Mouse (Mus musculus): ENCODE measurements around the gene Sox5. TPM values are rescaled to one million over a fixed set of nuclear protein-coding genes. Genes with fewer than 3 reads are reported as not detected.

Sox5 gene
- polyA plus RNA-seq, 1 experiment from 2014 or later: 49.3 TPM

GRCm38 (mm10) chr6:144181083-144181866 lies 600.5 kb downstream of the Sox5 start:
- Histone ChIP-seq H3K9ac (peak overlapping the region; percentile 31; the same call in 1 of the 2 replicates), H3K9me3 (no peaks in the 10 kb centered on the region), H3K4me2 (peak overlapping the region; percentile 42), H3K4me1 (peaks cover 8% of the 10 kb centered on the region), H3K27ac (peak overlapping the region; percentile 61; the same call in 1 of the 2 replicates), H3K4me3 (peak overlapping the region; percentile 23), H3K27me3 (replicated peaks) (no peaks in the 10 kb centered on the region), H3K36me3 (replicated peaks) (no peaks in the 10 kb centered on the region)
- WGBS: 35% methylated on average over 12 of the region's 12 CpGs
- ATAC-seq (replicated peaks): no peak

- ATAC-seq (replicated peaks): no peak
- H3K27ac ChIP-seq: no peak overlapping the region
- H3K36me3 ChIP-seq (replicated peaks): no peaks in the 10 kb centered on the region
- peaks cover 11% of the 10 kb centered on the region for H3K4me1 ChIP-seq
- no peaks in the 10 kb centered on the region for H3K27me3 ChIP-seq (replicated peaks)
- no peaks in the 10 kb centered on the region for H3K9me3 ChIP-seq
- H3K9ac ChIP-seq: no peak overlapping the region
- WGBS: 81% methylated on average over 3 of the region's 3 CpGs
- H3K4me2 ChIP-seq: no peak overlapping the region
- no peak overlapping the region for H3K4me3 ChIP-seq
These were observed 602.7 kb downstream of the Sox5 start for GRCm38 (mm10) chr6:144179111-144179510.

GRCm38 (mm10) chr6:144176674-144177073 lies 605.1 kb downstream of the Sox5 start:
- Histone ChIP-seq H3K27ac (no peak overlapping the region), H3K4me3 (no peak overlapping the region), H3K9ac (no peak overlapping the region), H3K9me3 (no peaks in the 10 kb centered on the region), H3K27me3 (replicated peaks) (no peaks in the 10 kb centered on the region), H3K36me3 (replicated peaks) (no peaks in the 10 kb centered on the region), H3K4me2 (no peak overlapping the region), H3K4me1 (peaks cover 13% of the 10 kb centered on the region)
- 88% methylated on average over 5 of the region's 5 CpGs for WGBS
- no peak for ATAC-seq (replicated peaks)

- Histone ChIP-seq H3K9me3 (no peaks in the 10 kb centered on the region), H3K4me2 (no peak overlapping the region), H3K27me3 (replicated peaks) (no peaks in the 10 kb centered on the region), H3K4me3 (no peak overlapping the region), H3K36me3 (replicated peaks) (no peaks in the 10 kb centered on the region), H3K4me1 (0 out of 2 replicates have a peak, but pooled peaks cover 4% of the 10 kb centered on the region), H3K9ac (no peak overlapping the region), H3K27ac (no peak overlapping the region)
- ATAC-seq (replicated peaks): no peak
- 94% methylated on average over 3 of the region's 3 CpGs for WGBS
These were observed 606.2 kb downstream of the Sox5 start for GRCm38 (mm10) chr6:144175590-144175989.

DNA sequence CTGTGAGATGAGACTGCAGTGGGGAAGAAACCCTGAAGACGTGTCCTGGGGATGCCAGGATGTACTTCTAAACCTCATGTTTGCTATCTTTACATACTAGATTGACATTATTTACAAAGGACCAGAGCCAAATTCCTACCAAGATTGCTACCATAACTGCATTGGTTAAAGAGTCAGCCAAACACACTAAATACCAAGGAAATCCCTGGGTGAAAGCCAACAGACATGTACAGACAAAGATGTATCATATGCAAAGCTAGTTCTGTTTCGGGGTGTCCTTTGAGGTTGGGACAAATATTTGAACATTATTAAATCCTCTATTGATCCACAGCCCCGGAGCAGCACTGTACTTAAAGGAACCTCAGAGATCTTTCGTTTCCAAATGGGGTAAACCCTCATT lies 611.2 kb downstream of the Sox5 start:
- ATAC-seq (replicated peaks): no peak
- Histone ChIP-seq H3K27ac (no peak overlapping the region), H3K9ac (no peak overlapping the region), H3K9me3 (no peaks in the 10 kb centered on the region), H3K4me2 (no peak overlapping the region), H3K36me3 (replicated peaks) (no peaks in the 10 kb centered on the region), H3K4me1 (peaks cover 18% of the 10 kb centered on the region), H3K27me3 (replicated peaks) (no peaks in the 10 kb centered on the region), H3K4me3 (no peak overlapping the region)
- WGBS: 74% methylated on average over 4 of the region's 4 CpGs

DNA sequence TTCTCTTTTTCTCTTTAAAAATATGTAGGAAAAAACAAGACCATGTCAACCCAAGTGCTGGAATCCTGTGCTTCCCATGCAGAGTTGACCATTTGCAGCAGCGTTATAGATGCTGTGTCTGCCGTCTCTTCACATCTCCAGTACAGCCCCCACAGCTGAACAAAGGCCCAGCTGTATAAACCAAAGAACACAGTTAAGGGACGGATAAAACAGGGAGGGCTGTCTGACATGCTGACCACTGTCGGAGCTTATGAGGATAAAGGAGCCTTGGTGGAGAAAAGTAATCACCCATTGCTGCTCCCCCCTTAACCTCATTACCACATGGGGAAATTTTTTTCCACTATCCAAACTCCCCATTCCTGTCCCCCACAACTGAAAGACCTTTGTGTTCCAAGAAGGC lies 612.0 kb downstream of the Sox5 start:
- H3K4me2 ChIP-seq: no peak overlapping the region
- no peaks in the 10 kb centered on the region for H3K9me3 ChIP-seq
- no peak overlapping the region for H3K9ac ChIP-seq
- H3K27ac ChIP-seq: no peak overlapping the region
- WGBS: 23% methylated on average over 4 of the region's 4 CpGs
- ATAC-seq (replicated peaks): no peak
- no peaks in the 10 kb centered on the region for H3K36me3 ChIP-seq (replicated peaks)
- H3K4me1 ChIP-seq: peaks cover 18% of the 10 kb centered on the region
- no peaks in the 10 kb centered on the region for H3K27me3 ChIP-seq (replicated peaks)
- no peak overlapping the region for H3K4me3 ChIP-seq

DNA sequence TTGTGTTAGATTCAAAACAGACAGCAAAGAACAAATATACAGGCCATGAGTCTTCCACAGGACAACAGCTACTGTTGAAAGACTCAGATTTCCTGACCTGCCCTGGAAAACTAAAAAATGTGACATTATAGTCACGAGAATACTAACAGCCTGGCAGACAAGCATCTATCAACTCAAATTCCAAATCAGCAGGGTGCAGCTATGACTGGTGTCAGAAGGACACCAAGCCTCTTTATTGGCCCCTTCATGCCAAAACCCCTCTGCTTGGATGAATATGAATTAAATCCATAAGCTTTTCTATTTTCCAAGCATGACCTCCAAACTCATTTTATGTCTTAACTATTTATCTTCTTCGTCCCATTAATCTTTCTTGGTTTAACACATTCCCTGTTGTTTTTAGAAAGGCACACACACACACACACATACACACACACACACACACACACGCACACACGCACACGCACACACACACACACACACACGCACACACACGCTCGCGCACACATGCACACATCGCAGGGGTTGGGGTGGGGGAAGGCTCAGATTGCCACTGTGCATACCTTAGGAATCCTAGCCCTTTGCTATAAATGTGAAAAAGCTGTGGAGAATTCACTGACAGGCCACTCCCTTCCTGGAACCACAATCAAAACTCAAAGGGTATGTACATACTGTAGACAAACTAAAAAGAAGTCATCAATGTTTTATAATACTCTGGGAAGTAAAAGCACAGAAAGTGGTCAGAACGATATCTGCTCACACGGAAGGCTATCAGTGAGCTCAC lies 612.9 kb downstream of the Sox5 start:
- no peaks in the 10 kb centered on the region for H3K36me3 ChIP-seq (replicated peaks)
- 76% methylated on average over 12 of the region's 12 CpGs for WGBS
- H3K9me3 ChIP-seq: no peaks in the 10 kb centered on the region
- no peak overlapping the region for H3K27ac ChIP-seq
- peaks cover 14% of the 10 kb centered on the region for H3K4me1 ChIP-seq
- no peak for ATAC-seq (replicated peaks)
- H3K27me3 ChIP-seq (replicated peaks): no peaks in the 10 kb centered on the region
- no peak overlapping the region for H3K4me2 ChIP-seq
- H3K4me3 ChIP-seq: no peak overlapping the region
- H3K9ac ChIP-seq: no peak overlapping the region

GRCm38 (mm10) chr6:144167058-144167457 lies 614.7 kb downstream of the Sox5 start:
- Histone ChIP-seq H3K4me3 (no peak overlapping the region), H3K9ac (no peak overlapping the region), H3K36me3 (replicated peaks) (no peaks in the 10 kb centered on the region), H3K4me1 (peaks cover 14% of the 10 kb centered on the region), H3K9me3 (no peaks in the 10 kb centered on the region), H3K4me2 (no peak overlapping the region), H3K27ac (no peak overlapping the region), H3K27me3 (replicated peaks) (no peaks in the 10 kb centered on the region)
- WGBS: 98% methylated on average over 7 of the region's 7 CpGs
- 0 out of 2 replicates have a peak, but pooled peaks have one; percentile 11 for ATAC-seq (replicated peaks)

GRCm38 (mm10) chr6:144166651-144167050 lies 615.1 kb downstream of the Sox5 start:
- Histone ChIP-seq H3K9me3 (no peaks in the 10 kb centered on the region), H3K4me1 (peaks cover 14% of the 10 kb centered on the region), H3K4me3 (no peak overlapping the region), H3K4me2 (no peak overlapping the region), H3K9ac (no peak overlapping the region), H3K36me3 (replicated peaks) (no peaks in the 10 kb centered on the region), H3K27me3 (replicated peaks) (no peaks in the 10 kb centered on the region), H3K27ac (0 out of 2 replicates have a peak overlapping the region, but pooled peaks have one; percentile 39)
- 52% methylated on average over 8 of the region's 8 CpGs for WGBS
- ATAC-seq (replicated peaks): 0 out of 2 replicates have a peak, but pooled peaks have one; percentile 30

- H3K4me2 ChIP-seq: peak overlapping the region; percentile 19; the same call in 1 of the 2 replicates
- peaks cover 14% of the 10 kb centered on the region for H3K4me1 ChIP-seq
- peak overlapping the region; percentile 39 for H3K27ac ChIP-seq
- no peaks in the 10 kb centered on the region for H3K36me3 ChIP-seq (replicated peaks)
- no peak overlapping the region for H3K9ac ChIP-seq
- H3K27me3 ChIP-seq (replicated peaks): no peaks in the 10 kb centered on the region
- 4% methylated on average over 8 of the region's 8 CpGs for WGBS
- peak; percentile 77 for ATAC-seq (replicated peaks)
- H3K4me3 ChIP-seq: no peak overlapping the region
- no peaks in the 10 kb centered on the region for H3K9me3 ChIP-seq
These were observed 615.7 kb downstream of the Sox5 start for GRCm38 (mm10) chr6:144166104-144166503.

- H3K4me2 ChIP-seq: no peak overlapping the region
- no peak overlapping the region for H3K27ac ChIP-seq
- H3K27me3 ChIP-seq (replicated peaks): no peaks in the 10 kb centered on the region
- no peaks in the 10 kb centered on the region for H3K9me3 ChIP-seq
- H3K4me3 ChIP-seq: no peak overlapping the region
- peaks cover 11% of the 10 kb centered on the region for H3K4me1 ChIP-seq
- ATAC-seq (replicated peaks): no peak
- H3K36me3 ChIP-seq (replicated peaks): no peaks in the 10 kb centered on the region
- 87% methylated on average over 9 of the region's 9 CpGs for WGBS
- H3K9ac ChIP-seq: no peak overlapping the region
These were observed 618.3 kb downstream of the Sox5 start for GRCm38 (mm10) chr6:144163501-144163900.

DNA sequence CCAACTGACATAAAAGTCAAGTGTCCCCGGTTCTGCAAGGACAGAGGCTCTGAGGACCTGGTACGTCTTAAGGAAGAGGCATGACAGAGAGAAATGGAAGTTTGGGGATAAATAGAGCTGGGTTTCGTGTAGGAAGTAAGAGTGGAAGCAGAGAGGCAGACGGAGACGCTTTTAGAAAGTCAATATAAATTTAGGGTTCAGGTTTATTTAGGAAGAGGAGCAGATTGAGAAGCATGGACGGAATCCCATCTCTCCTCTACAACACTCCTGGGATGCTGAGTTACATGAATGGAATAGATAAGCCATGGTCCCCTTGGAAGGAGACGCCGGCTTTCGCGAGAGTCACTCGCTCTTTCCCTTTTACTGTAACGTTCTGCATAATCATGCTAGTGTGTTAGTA lies 623.1 kb downstream of the Sox5 start:
- Histone ChIP-seq H3K36me3 (replicated peaks) (no peaks in the 10 kb centered on the region), H3K9ac (no peak overlapping the region), H3K4me1 (peaks cover 23% of the 10 kb centered on the region), H3K27me3 (replicated peaks) (no peaks in the 10 kb centered on the region), H3K4me2 (no peak overlapping the region), H3K9me3 (no peaks in the 10 kb centered on the region), H3K4me3 (no peak overlapping the region), H3K27ac (no peak overlapping the region)
- WGBS: 94% methylated on average over 12 of the region's 12 CpGs
- ATAC-seq (replicated peaks): no peak
